Mouse (Mus musculus): ENCODE data around the gene Sec61a2. TPM values are rescaled to one million over a fixed set of nuclear protein-coding genes. Genes with fewer than 3 reads are reported as not detected.

The Sec61a2 gene
- polyA plus RNA-seq, 1 experiment from 2014 or later = 62.7 TPM

DNA sequence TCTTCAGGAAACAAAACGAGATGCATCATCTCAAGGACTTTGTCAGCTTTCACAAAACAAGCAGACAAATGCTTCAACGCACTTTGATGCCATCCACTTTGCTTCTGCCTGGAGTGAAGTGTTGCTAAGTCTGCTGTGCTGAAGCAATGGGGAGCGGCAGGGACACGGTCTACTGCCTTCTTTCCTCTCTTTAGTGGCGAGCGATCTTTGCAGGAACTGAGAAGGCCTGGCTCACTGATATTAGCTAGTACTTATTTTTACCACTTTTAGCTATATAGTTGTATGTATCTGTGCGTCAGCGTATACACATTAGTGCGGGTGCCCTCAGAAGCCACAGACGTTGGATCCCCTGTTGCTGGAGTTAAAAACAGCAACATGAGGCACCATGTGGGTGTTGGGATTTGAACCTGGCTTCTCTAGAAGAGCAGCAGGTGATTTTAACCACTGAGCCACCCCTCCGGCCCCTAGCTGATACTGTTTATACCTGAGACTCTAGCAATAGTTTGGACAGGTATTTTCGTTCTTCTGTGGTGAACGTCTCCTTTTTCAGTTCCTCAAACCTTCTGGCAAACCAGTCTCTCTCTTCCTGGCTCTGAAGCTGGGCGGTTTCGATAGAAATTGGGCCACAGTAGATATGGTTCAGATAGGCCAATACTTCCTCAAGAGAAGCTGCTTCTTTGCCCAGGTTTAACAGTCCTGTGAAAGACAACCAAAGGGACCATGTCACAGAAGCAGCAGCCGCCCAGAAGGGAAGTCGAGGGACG, 35.2 kb upstream of the Sec61a2 start:
- no peak for ATAC-seq (ENCODE audit: borderline replicate concordance, extremely low read depth, low FRiP score, low TSS enrichment)
- Histone ChIP-seq H3K27me3 (no peaks in the 10 kb centered on the region), H3K9me3 (no peaks in the 10 kb centered on the region), H3K9ac (no peak overlapping the region), H3K27ac (no peak overlapping the region), H3K4me1 (no peaks in the 10 kb centered on the region), H3K4me2 (no peak overlapping the region), H3K4me3 (no peak overlapping the region), H3K36me3 (no peaks in the 10 kb centered on the region)
- 86% methylated on average over 18 of the region's 18 CpGs for WGBS

DNA sequence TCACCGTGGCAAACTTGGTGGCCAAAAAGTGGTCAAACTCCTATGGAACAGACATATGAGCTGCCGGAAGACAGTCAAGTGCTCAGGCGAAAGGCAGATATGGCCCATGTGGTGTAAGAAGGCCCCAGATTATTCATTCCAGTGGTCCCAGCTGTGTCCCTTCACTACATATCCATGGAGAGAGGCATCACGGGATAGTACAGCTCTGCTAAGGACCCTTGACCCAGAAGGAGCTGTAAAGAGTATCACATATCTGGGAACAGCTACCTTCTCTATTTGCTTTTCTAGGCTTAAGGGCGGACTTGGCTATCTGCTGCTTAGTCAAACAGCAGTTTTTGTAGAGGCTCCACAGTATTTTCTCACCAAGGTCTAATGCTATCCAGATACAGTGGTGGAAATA, 34.6 kb upstream of the Sec61a2 start:
- no peak for ATAC-seq (ENCODE audit: borderline replicate concordance, extremely low read depth, low FRiP score, low TSS enrichment)
- 61% methylated on average over 5 of the region's 5 CpGs for WGBS
- Histone ChIP-seq H3K27ac (no peak overlapping the region), H3K4me1 (no peaks in the 10 kb centered on the region), H3K4me2 (no peak overlapping the region), H3K27me3 (no peaks in the 10 kb centered on the region), H3K9ac (no peak overlapping the region), H3K4me3 (no peak overlapping the region), H3K9me3 (no peaks in the 10 kb centered on the region), H3K36me3 (no peaks in the 10 kb centered on the region)

DNA sequence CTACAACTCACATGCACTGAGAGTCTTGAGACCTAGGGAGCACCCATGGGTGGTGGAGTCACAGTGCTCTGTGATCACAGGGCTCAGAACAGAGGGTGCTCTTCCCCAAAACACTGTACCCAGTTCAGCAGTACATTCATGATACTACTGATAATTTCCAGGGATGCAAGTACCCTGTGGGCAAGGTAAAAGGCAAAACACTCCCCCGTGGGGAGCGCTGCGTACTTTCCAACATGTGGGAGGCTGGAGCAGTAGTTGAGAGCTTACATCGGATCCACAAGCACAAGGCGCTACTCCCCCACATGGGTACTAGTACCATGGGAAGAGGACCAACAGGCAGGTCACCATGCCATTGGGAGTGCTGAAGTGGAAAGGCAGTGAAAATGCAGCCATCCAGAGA, 32.2 kb upstream of the Sec61a2 start:
- Histone ChIP-seq H3K9me3 (no peaks in the 10 kb centered on the region), H3K4me3 (no peak overlapping the region), H3K4me1 (no peaks in the 10 kb centered on the region), H3K9ac (no peak overlapping the region), H3K36me3 (no peaks in the 10 kb centered on the region), H3K27me3 (no peaks in the 10 kb centered on the region), H3K4me2 (no peak overlapping the region), H3K27ac (no peak overlapping the region)
- 96% methylated on average over 5 of the region's 5 CpGs for WGBS
- no peak for ATAC-seq (ENCODE audit: borderline replicate concordance, extremely low read depth, low FRiP score, low TSS enrichment)

DNA sequence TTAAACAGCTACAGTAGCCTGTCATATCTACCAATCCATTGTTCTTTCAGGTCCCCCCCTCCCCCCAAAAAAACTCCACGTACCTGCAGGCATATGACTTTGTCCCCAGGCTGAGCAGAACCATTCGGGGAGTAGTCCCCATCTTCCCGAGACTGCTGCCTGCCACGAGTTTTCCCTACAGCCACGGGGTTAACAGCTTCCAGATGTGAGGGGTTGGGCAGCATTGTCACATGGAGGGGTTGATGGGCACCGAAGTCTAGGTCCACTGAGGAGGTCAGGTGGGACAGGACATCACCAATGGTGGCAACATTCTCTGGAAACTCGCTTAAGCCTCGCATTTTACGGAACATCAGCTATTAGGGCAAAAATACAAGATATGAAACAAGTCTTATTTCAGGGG, 28.6 kb upstream of the Sec61a2 start:
- no peak for ATAC-seq (ENCODE audit: borderline replicate concordance, extremely low read depth, low FRiP score, low TSS enrichment)
- Histone ChIP-seq H3K9me3 (no peaks in the 10 kb centered on the region), H3K4me1 (no peaks in the 10 kb centered on the region), H3K27me3 (no peaks in the 10 kb centered on the region), H3K27ac (no peak overlapping the region), H3K36me3 (no peaks in the 10 kb centered on the region), H3K4me2 (no peak overlapping the region), H3K4me3 (no peak overlapping the region), H3K9ac (no peak overlapping the region)
- WGBS = 74% methylated on average over 9 of the region's 9 CpGs

DNA sequence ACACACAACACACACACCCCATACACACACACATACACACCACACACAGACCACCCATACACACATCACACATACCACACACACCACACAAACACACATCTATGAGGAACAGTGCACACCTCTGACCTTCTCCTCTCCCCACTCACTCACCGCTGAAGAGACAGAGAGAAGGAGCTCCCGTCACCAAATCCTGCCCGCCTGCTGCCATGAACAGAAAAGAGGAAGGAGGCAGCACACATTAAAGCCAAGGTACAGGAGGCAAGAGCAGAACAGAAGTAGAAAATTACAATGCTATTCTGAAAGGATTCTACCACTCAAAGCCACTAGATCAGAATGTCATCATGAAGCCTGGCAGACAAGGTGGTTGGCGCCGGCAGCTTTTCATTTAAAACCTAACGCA, 27.6 kb upstream of the Sec61a2 start:
- 0 out of 2 replicates have a peak, but pooled peaks have one; percentile 35 for ATAC-seq (ENCODE audit: borderline replicate concordance, extremely low read depth, low FRiP score, low TSS enrichment)
- Histone ChIP-seq H3K27ac (no peak overlapping the region), H3K4me1 (no peaks in the 10 kb centered on the region), H3K4me3 (no peak overlapping the region), H3K9me3 (no peaks in the 10 kb centered on the region), H3K9ac (no peak overlapping the region), H3K36me3 (no peaks in the 10 kb centered on the region), H3K27me3 (no peaks in the 10 kb centered on the region), H3K4me2 (no peak overlapping the region)
- 91% methylated on average over 6 of the region's 6 CpGs for WGBS

DNA sequence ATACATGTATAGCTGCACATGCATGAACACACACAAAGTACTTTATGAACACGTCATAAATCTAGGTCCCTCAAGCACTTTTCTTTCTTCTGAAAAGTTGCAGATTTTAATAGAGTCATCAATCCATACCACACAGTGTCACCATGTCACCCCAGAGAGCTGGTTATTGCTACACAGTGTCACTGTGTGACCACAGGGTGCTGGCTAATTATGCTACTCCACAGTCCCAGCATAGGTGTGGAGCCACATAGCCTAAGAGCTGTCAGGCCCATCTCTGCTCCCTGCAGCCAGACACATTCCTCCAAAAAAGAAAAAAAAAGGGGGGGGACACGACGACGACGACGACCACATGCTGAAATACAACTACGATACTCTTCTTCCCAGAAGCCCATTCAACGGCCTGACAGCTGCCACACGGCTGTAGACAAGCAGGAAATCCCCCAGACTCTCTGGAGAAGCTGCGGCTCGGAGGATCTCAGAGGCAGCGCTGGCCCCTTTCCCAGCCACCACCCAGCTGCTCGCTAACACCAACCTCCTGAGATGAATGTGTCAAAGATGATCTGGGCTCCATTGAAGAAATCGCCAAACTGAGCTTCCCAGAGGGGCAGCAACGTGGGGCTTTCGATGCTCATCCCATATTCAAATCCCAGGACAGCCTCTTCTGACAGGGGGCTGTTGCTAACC, 16.2 kb upstream of the Sec61a2 start:
- Histone ChIP-seq H3K4me1 (no peaks in the 10 kb centered on the region), H3K27me3 (no peaks in the 10 kb centered on the region), H3K9ac (no peak overlapping the region), H3K4me2 (no peak overlapping the region), H3K4me3 (no peak overlapping the region), H3K36me3 (no peaks in the 10 kb centered on the region), H3K27ac (no peak overlapping the region), H3K9me3 (no peaks in the 10 kb centered on the region)
- WGBS = 45% methylated on average over 16 of the region's 16 CpGs
- no peak; the same call in 1 of the 2 replicates for ATAC-seq (ENCODE audit: borderline replicate concordance, extremely low read depth, low FRiP score, low TSS enrichment)

DNA sequence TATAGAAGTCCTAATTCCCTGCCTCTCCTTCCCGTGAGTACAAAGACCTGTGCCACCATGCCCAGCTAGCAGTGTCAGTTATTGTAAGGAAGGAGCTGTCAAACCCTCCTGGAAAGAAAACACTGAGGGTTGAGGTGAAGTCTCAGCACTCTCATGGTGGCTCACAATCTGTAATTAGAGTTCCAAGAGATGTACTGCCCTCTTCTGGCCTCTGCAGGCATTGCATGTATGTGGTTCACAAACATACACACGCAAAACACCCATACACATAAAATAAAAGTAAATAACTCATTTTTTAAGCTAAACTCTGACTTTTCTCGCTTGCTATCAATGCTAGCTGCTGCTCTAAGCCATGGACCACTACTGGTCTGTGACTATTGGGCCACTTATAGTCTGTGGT, 11.4 kb upstream of the Sec61a2 start:
- Histone ChIP-seq H3K4me1 (peaks cover 3% of the 10 kb centered on the region; the same call in 1 of the 2 replicates), H3K9me3 (no peaks in the 10 kb centered on the region), H3K36me3 (no peaks in the 10 kb centered on the region), H3K27me3 (no peaks in the 10 kb centered on the region), H3K4me2 (no peak overlapping the region), H3K4me3 (no peak overlapping the region), H3K9ac (no peak overlapping the region), H3K27ac (no peak overlapping the region)
- 51% methylated on average over 3 of the region's 3 CpGs for WGBS
- no peak for ATAC-seq (ENCODE audit: borderline replicate concordance, extremely low read depth, low FRiP score, low TSS enrichment)

DNA sequence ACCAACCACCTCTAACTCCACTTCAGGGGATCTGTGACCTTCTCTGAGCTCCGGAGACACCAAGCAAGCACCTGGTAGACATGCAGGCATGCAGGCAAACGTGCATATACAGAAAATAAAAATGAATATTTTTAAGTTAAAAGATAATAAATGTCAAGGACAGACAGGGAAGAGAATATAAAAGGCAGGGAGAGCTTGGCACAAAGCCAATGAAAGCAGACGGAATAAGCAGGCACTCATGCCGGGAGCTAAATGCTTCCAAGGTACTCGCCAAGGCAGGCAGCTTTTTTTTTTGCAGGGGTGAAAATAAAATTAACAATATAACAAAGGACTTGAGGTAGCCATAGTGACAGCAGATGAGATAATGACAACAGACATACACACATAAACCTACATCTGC, 10.9 kb upstream of the Sec61a2 start:
- H3K4me1 ChIP-seq = peaks cover 3% of the 10 kb centered on the region; the same call in 1 of the 2 replicates
- no peak for ATAC-seq (ENCODE audit: borderline replicate concordance, extremely low read depth, low FRiP score, low TSS enrichment)
- no peak overlapping the region for H3K4me2 ChIP-seq
- H3K27me3 ChIP-seq = no peaks in the 10 kb centered on the region
- no peaks in the 10 kb centered on the region for H3K9me3 ChIP-seq
- H3K4me3 ChIP-seq = no peak overlapping the region
- WGBS = 24% methylated on average over 5 of the region's 5 CpGs
- H3K27ac ChIP-seq = no peak overlapping the region
- no peak overlapping the region for H3K9ac ChIP-seq
- H3K36me3 ChIP-seq = no peaks in the 10 kb centered on the region

DNA sequence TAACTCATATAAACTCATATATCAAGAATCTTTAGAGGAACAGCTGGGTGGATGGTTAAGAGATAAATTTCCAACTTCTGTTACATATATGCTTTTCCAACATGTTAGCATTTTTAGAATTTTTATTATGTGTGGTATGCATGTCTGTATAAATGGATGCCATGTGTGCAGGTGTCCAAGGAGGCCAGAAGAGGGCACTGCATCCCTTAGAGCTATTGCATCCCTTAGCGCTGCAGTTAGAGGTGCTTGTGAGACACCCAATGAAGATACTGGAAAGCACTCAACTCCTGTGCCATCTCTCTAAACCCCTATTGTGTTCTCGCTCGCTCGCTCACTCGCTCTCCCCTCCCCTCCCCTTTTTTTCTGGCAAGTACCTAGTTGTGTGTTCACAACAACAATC, 4.9 kb upstream of the Sec61a2 start:
- 67% methylated on average over 5 of the region's 5 CpGs for WGBS
- ATAC-seq (ENCODE audit: borderline replicate concordance, extremely low read depth, low FRiP score, low TSS enrichment) = no peak
- H3K9ac ChIP-seq = no peak overlapping the region
- no peaks in the 10 kb centered on the region for H3K9me3 ChIP-seq
- H3K4me3 ChIP-seq = no peak overlapping the region
- H3K27ac ChIP-seq = no peak overlapping the region
- no peaks in the 10 kb centered on the region for H3K4me1 ChIP-seq
- H3K4me2 ChIP-seq = no peak overlapping the region
- no peaks in the 10 kb centered on the region for H3K27me3 ChIP-seq
- no peaks in the 10 kb centered on the region for H3K36me3 ChIP-seq

DNA sequence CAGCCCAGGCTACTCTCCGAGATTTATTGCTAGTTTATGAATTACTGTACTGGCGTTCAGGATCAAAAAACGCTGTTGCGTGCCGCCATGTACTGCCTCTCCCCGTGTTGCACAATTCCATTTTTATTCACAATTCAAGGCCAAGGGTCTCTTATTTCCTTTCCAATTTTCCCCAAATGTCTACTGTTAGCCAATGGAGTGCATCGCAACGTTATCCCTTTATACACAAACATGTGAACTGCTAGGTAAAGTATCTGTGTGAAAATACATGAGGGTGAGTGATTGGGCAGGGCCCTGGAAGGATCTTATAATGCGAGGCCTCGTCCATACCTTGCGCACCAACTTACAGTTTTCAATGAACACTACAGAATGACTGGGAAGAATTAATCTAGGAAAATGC, 936 bp downstream of the Sec61a2 start:
- peak overlapping the region; percentile 90 for H3K27ac ChIP-seq

DNA sequence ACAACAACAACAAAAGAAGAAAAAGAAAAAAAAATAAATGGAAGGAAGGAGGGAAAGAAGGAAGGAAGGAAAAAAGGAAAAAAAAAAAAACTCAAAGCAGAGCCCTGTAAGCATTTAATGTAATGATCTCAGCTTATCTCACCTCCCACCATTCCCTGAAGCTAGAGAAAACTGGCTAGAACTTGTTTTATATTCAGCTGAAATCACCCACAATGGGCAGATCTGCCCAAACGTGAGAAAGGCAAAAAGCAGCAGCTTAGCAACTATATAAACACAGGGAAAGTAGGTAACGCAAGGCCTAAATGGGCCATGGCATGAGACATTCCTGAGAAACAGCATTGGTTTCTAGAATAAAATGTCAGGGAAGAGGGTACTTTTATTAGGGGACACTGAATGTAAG, 5.8 kb downstream of the Sec61a2 start:
- Histone ChIP-seq H3K36me3 (peaks cover 54% of the 10 kb centered on the region), H3K4me1 (peaks cover 12% of the 10 kb centered on the region; the same call in 1 of the 2 replicates), H3K27me3 (no peaks in the 10 kb centered on the region), H3K4me3 (no peak overlapping the region), H3K4me2 (no peak overlapping the region), H3K27ac (no peak overlapping the region), H3K9me3 (no peaks in the 10 kb centered on the region), H3K9ac (no peak overlapping the region)
- 52% methylated on average over 2 of the region's 2 CpGs for whole genome bisulfite sequencing
- no peak for ATAC-seq (ENCODE audit: borderline replicate concordance, extremely low read depth, low FRiP score, low TSS enrichment)

More for the DNA sequence above, 936 bp downstream of the Sec61a2 start:
- peak overlapping the region; percentile 73 for H3K4me2 ChIP-seq
- ATAC-seq (ENCODE audit: borderline replicate concordance, extremely low read depth, low FRiP score, low TSS enrichment) = no peak
- peaks cover 14% of the 10 kb centered on the region; the same call in 1 of the 2 replicates for H3K4me1 ChIP-seq
- no peaks in the 10 kb centered on the region for H3K27me3 ChIP-seq
- H3K9me3 ChIP-seq = no peaks in the 10 kb centered on the region
- H3K4me3 ChIP-seq = peak overlapping the region; percentile 94
- peaks cover 19% of the 10 kb centered on the region for H3K36me3 ChIP-seq
- 19% methylated on average over 11 of the region's 11 CpGs for WGBS
- H3K9ac ChIP-seq = peak overlapping the region; percentile 99

DNA sequence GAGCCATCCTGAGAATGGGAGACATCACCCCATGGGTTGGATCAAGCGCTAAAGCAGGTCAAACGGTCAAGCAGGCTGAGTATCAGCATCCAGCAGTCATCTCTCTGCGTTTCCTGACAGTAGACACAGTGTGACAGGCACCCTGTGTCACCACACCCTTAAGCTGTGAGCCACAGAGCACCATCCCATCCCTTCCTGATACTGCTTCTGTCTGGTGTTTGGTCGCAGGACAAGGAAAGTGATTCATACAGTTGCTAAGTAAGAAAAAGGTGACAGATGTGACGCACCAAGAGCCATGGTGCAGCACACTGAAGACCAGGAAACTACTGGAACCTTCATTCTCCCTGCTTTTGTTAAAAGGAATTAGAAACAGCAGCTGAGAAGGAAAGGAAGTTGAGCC, 6.4 kb downstream of the Sec61a2 start:
- peaks cover 55% of the 10 kb centered on the region for H3K36me3 ChIP-seq

More for the DNA sequence above, 6.4 kb downstream of the Sec61a2 start:
- Histone ChIP-seq H3K27me3 (no peaks in the 10 kb centered on the region), H3K27ac (no peak overlapping the region), H3K9me3 (no peaks in the 10 kb centered on the region), H3K4me2 (no peak overlapping the region), H3K4me1 (peaks cover 9% of the 10 kb centered on the region; the same call in 1 of the 2 replicates), H3K4me3 (no peak overlapping the region), H3K9ac (no peak overlapping the region)
- WGBS = 79% methylated on average over 5 of the region's 5 CpGs
- ATAC-seq (ENCODE audit: borderline replicate concordance, extremely low read depth, low FRiP score, low TSS enrichment) = no peak
